Mouse (Mus musculus): ENCODE measurements at regions not wholly inside any gene's neighbourhood (a gene's known extent, or its start where the extent isn't known, plus 50 kb on each side); places are given as distances from the start of the nearest gene placed in this dataset.

GRCm38 (mm10) chr2:79022954-79023353 is 155.0 kb downstream of the Ube2e3 start:
- Histone ChIP-seq H3K27ac (ENCODE audit: control insufficient read depth, low read depth, low read length) (no peak overlapping the region), H3K9ac (ENCODE audit: control insufficient read depth, low read depth, low read length, poor library complexity, severe bottlenecking) (no peak overlapping the region), H3K27me3 (ENCODE audit: control insufficient read depth in 1 of 2, insufficient read depth in 2 of 2, low read length in 2 of 2) (no peaks in the 10 kb centered on the region), H3K36me3 (ENCODE audit: control insufficient read depth in 1 of 2, insufficient read depth in 2 of 2, low read length in 2 of 2) (no peaks in the 10 kb centered on the region), H3K4me1 (ENCODE audit: control insufficient read depth in 1 of 2, insufficient read depth in 2 of 2, low read length in 2 of 2) (no peaks in the 10 kb centered on the region; a peak in 2 of 4 replicates), H3K79me2 (ENCODE audit: control insufficient read depth, insufficient read depth, low read length, poor library complexity) (no peaks in the 10 kb centered on the region), H3K9me3 (replicated peaks; ENCODE audit: insufficient read depth, low read length) (no peaks in the 10 kb centered on the region), H3K4me3 (ENCODE audit: control insufficient read depth in 1 of 2, insufficient read depth in 1 of 2, low read depth in 2 of 2, low read length in 2 of 2) (no peak overlapping the region)
- TF ChIP-seq MYB (IDR thresholded peaks at IDR 0.05; ENCODE audit: low read depth, low read length) (no peak), POLR2A (IDR thresholded peaks at IDR 0.05; ENCODE audit: control insufficient read depth in 1 of 2, insufficient read depth in 1 of 2, low read depth in 1 of 2, low read length in 2 of 2, poor library complexity in 1 of 2) (no peak), ZC3H11A (IDR thresholded peaks at IDR 0.05; ENCODE audit: low read depth, low read length) (no peak), UBTF (IDR thresholded peaks at IDR 0.05; ENCODE audit: borderline replicate concordance, insufficient read depth, low read depth, low read length) (no peak), NELFE (IDR thresholded peaks at IDR 0.05; ENCODE audit: low read depth, low read length) (no peak), TBP (IDR thresholded peaks at IDR 0.05; ENCODE audit: low read depth, low read length) (no peak), ZKSCAN1 (IDR thresholded peaks at IDR 0.05; ENCODE audit: low read depth, low read length) (no peak), E2F4 (IDR thresholded peaks at IDR 0.05; ENCODE audit: borderline replicate concordance, low read depth, low read length) (no peak), CHD1 (IDR thresholded peaks at IDR 0.05; ENCODE audit: low read depth, low read length) (no peak), MYC (IDR thresholded peaks at IDR 0.05; ENCODE audit: low read depth, low read length) (no peak), ETS1 (IDR thresholded peaks at IDR 0.05; ENCODE audit: low read depth, low read length) (no peak), GABPA (IDR thresholded peaks at IDR 0.05; ENCODE audit: low read depth, low read length) (no peak), SIN3A (IDR thresholded peaks at IDR 0.05; ENCODE audit: low read length) (no peak)
- no peak for DNase-seq (ENCODE audit: low read depth, low spot score)

GRCm38 (mm10) chr2:79025678-79026077 is 157.8 kb downstream of the Ube2e3 start:
- Histone ChIP-seq H3K27ac (ENCODE audit: control insufficient read depth, low read depth, low read length) (no peak overlapping the region), H3K27me3 (ENCODE audit: control insufficient read depth in 1 of 2, insufficient read depth in 2 of 2, low read length in 2 of 2) (no peaks in the 10 kb centered on the region), H3K9ac (ENCODE audit: control insufficient read depth, low read depth, low read length, poor library complexity, severe bottlenecking) (no peak overlapping the region), H3K79me2 (ENCODE audit: control insufficient read depth, insufficient read depth, low read length, poor library complexity) (no peaks in the 10 kb centered on the region), H3K4me3 (ENCODE audit: control insufficient read depth in 1 of 2, insufficient read depth in 1 of 2, low read depth in 2 of 2, low read length in 2 of 2) (no peak overlapping the region), H3K4me1 (ENCODE audit: control insufficient read depth in 1 of 2, insufficient read depth in 2 of 2, low read length in 2 of 2) (no peaks in the 10 kb centered on the region; a peak in 1 of 4 replicates), H3K36me3 (ENCODE audit: control insufficient read depth in 1 of 2, insufficient read depth in 2 of 2, low read length in 2 of 2) (no peaks in the 10 kb centered on the region), H3K9me3 (replicated peaks; ENCODE audit: insufficient read depth, low read length) (no peaks in the 10 kb centered on the region)
- TF ChIP-seq CTCF (IDR thresholded peaks at IDR 0.05 in 2 of 3, conservative IDR thresholded peaks at IDR 0.05 in 1 of 3; ENCODE audit: control insufficient read depth in 1 of 3, insufficient read depth in 1 of 3, low read depth in 2 of 3, low read length in 3 of 3, poor library complexity in 1 of 3, severe bottlenecking in 1 of 3) (no peak), SMC3 (IDR thresholded peaks at IDR 0.05; ENCODE audit: low read depth, low read length) (no peak), CHD1 (IDR thresholded peaks at IDR 0.05; ENCODE audit: low read depth, low read length) (no peak), JUND (IDR thresholded peaks at IDR 0.05; ENCODE audit: low read depth, low read length) (no peak), RCOR1 (IDR thresholded peaks at IDR 0.05; ENCODE audit: low read depth, low read length) (no peak), NELFE (IDR thresholded peaks at IDR 0.05; ENCODE audit: low read depth, low read length) (no peak), MYC (IDR thresholded peaks at IDR 0.05; ENCODE audit: low read depth, low read length) (no peak), ZKSCAN1 (IDR thresholded peaks at IDR 0.05; ENCODE audit: low read depth, low read length) (no peak), UBTF (IDR thresholded peaks at IDR 0.05; ENCODE audit: borderline replicate concordance, insufficient read depth, low read depth, low read length) (no peak), MYB (IDR thresholded peaks at IDR 0.05; ENCODE audit: low read depth, low read length) (no peak), MAFK (IDR thresholded peaks at IDR 0.05; ENCODE audit: borderline replicate concordance, low read depth, low read length) (no peak), KAT2A (conservative IDR thresholded peaks at IDR 0.05; ENCODE audit: low read depth, low read length) (no peak), SIN3A (IDR thresholded peaks at IDR 0.05; ENCODE audit: low read length) (no peak), CHD2 (IDR thresholded peaks at IDR 0.05; ENCODE audit: low read length) (no peak), TBP (IDR thresholded peaks at IDR 0.05; ENCODE audit: low read depth, low read length) (no peak), POLR2A (IDR thresholded peaks at IDR 0.05; ENCODE audit: control insufficient read depth in 1 of 2, insufficient read depth in 1 of 2, low read depth in 1 of 2, low read length in 2 of 2, poor library complexity in 1 of 2) (no peak)
- no peak for DNase-seq (ENCODE audit: low read depth, low spot score)

All from MEL (cell line).